ENCODE assay signal across 1 mouse cellular context in the genomic region with DNA sequence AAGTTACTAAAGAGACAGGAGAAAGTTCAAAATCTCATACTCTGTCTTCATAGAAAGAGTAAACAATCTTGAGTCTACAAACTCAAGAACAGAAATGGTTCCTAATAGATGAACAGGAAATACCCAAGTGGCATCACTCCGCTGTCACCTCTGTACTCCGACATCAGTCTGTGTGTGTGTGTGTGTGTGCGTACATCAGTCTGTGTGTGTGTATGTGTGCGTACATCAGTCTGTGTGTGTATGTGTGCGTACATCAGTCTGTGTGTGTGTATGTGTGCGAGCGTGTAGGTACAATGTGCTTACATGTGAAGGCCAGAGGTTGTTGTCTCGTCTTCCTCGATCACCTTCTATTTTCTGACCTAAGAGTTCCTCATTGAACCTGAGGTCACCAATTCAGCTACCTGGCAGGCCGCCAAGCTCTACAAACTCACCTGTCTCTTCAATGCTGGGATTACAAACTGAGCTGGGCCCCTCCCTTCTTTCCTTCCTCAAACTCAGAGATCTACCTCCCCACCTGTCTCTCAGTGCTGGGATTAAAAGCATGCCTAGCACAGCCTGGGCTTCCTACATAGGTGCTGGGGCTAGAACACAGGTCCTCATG.
TF ChIP-seq lines count a peak whose summit lies in the region.

No protein-coding gene starts in this region.

TF ChIP-seq in CH12.LX, 34 proteins besides CTCF, POLR2A, EP300 and RAD21:
- TF ChIP-seq ETS1 (conservative IDR thresholded peaks at IDR 0.05; ENCODE audit: low read depth, low read length), result no peak
- TF ChIP-seq IRF4 (IDR thresholded peaks at IDR 0.05; ENCODE audit: low read depth, low read length), result no peak
- no peak for TF ChIP-seq RCOR1 (conservative IDR thresholded peaks at IDR 0.05; ENCODE audit: low read depth, low read length)
- TF ChIP-seq ELF1 (IDR thresholded peaks at IDR 0.05; ENCODE audit: low read depth, low read length), result no peak
- no peak for TF ChIP-seq CHD1 (IDR thresholded peaks at IDR 0.05; ENCODE audit: low read depth, low read length)
- TF ChIP-seq PAX5 (IDR thresholded peaks at IDR 0.05; ENCODE audit: low read length), result no peak
- no peak for TF ChIP-seq E2F4 (IDR thresholded peaks at IDR 0.05; ENCODE audit: insufficient replicate concordance, low read depth, low read length)
- TF ChIP-seq ZKSCAN1 (IDR thresholded peaks at IDR 0.05; ENCODE audit: borderline replicate concordance, low read depth, low read length), result no peak
- TF ChIP-seq SMC3 (IDR thresholded peaks at IDR 0.05; ENCODE audit: low read depth, low read length), result no peak
- TF ChIP-seq MYC (IDR thresholded peaks at IDR 0.05; ENCODE audit: low read depth, low read length), result no peak
- TF ChIP-seq GABPA (IDR thresholded peaks at IDR 0.05; ENCODE audit: insufficient replicate concordance, low read depth, low read length), result no peak
